Mouse (Mus musculus): ENCODE measurements around the gene Car3.

- no peak for TF ChIP-seq CTCF (IDR thresholded peaks at IDR 0.05; ENCODE audit: low read depth)
- TF ChIP-seq EP300 (IDR thresholded peaks at IDR 0.05; ENCODE audit: low read depth), result no peak
These were observed 674 bp upstream of the Car3 start for GRCm38 (mm10) chr3:14862654-14863021.

All from heart, postnatal 0 days (tissue).